Mouse (Mus musculus): Measurements from ENCODE around the gene Tas2r129. TPM values are rescaled to one million over a fixed set of nuclear protein-coding genes. Genes with fewer than 3 reads are reported as not detected.

Gene Tas2r129
- not detected for polyA plus RNA-seq (2014; fragmentation: Illumina TruSeq; extraction: RNeasy Lipid Tissue Mini Kit (QIAGEN cat#74804); ENCODE audit: low read depth, low replicate concordance)

GRCm38 (mm10) chr6:132950802-132951201 lies at the start of gene Tas2r129:
Gene Tas2r129, plus strand, starts transcription at chr6:132951102.

GRCm38 (mm10) chr6:132909351-132909750 lies 41.6 kb upstream of the Tas2r129 start, which contains the start of gene Tas2r125:
Gene Tas2r125, plus strand, starts transcription at chr6:132909651.

GRCm38 (mm10) chr6:132957819-132958218 lies 6.9 kb downstream of the Tas2r129 start, which contains the start of gene Tas2r131:
Gene Tas2r131, minus strand, starts transcription at chr6:132957919.

GRCm38 (mm10) chr6:132980865-132981264 lies 30.0 kb downstream of the Tas2r129 start, which contains the start of gene Tas2r109:
Gene Tas2r109, minus strand, starts transcription at chr6:132980965.

Other genes with a start within 250 kb of the Tas2r129 start
- gene Tas2r122, start 239.2 kb upstream of the Tas2r129 start, polyA plus RNA-seq (2014; fragmentation: Illumina TruSeq; extraction: RNeasy Lipid Tissue Mini Kit (QIAGEN cat#74804); ENCODE audit: low read depth, low replicate concordance): not detected
- gene Tas2r115, start 213.1 kb upstream of the Tas2r129 start, polyA plus RNA-seq (2014; fragmentation: Illumina TruSeq; extraction: RNeasy Lipid Tissue Mini Kit (QIAGEN cat#74804); ENCODE audit: low read depth, low replicate concordance): not detected
- not detected for gene Tas2r124, start 196.4 kb upstream of the Tas2r129 start, polyA plus RNA-seq (2014; fragmentation: Illumina TruSeq; extraction: RNeasy Lipid Tissue Mini Kit (QIAGEN cat#74804); ENCODE audit: low read depth, low replicate concordance)
- not detected for gene Tas2r102, start 189.0 kb upstream of the Tas2r129 start, polyA plus RNA-seq (2014; fragmentation: Illumina TruSeq; extraction: RNeasy Lipid Tissue Mini Kit (QIAGEN cat#74804); ENCODE audit: low read depth, low replicate concordance)
- not detected for gene Tas2r136, start 172.9 kb upstream of the Tas2r129 start, polyA plus RNA-seq (2014; fragmentation: Illumina TruSeq; extraction: RNeasy Lipid Tissue Mini Kit (QIAGEN cat#74804); ENCODE audit: low read depth, low replicate concordance)
- gene Tas2r117, start 148.3 kb upstream of the Tas2r129 start, polyA plus RNA-seq (2014; fragmentation: Illumina TruSeq; extraction: RNeasy Lipid Tissue Mini Kit (QIAGEN cat#74804); ENCODE audit: low read depth, low replicate concordance): not detected
- gene Tas2r123, start 104.0 kb upstream of the Tas2r129 start, polyA plus RNA-seq (2014; fragmentation: Illumina TruSeq; extraction: RNeasy Lipid Tissue Mini Kit (QIAGEN cat#74804); ENCODE audit: low read depth, low replicate concordance): not detected
- gene Tas2r116, start 95.7 kb upstream of the Tas2r129 start, polyA plus RNA-seq (2014; fragmentation: Illumina TruSeq; extraction: RNeasy Lipid Tissue Mini Kit (QIAGEN cat#74804); ENCODE audit: low read depth, low replicate concordance): not detected
- not detected for gene Tas2r110, start 83.1 kb upstream of the Tas2r129 start, polyA plus RNA-seq (2014; fragmentation: Illumina TruSeq; extraction: RNeasy Lipid Tissue Mini Kit (QIAGEN cat#74804); ENCODE audit: low read depth, low replicate concordance)
- not detected for gene Tas2r113, start 58.1 kb upstream of the Tas2r129 start, polyA plus RNA-seq (2014; fragmentation: Illumina TruSeq; extraction: RNeasy Lipid Tissue Mini Kit (QIAGEN cat#74804); ENCODE audit: low read depth, low replicate concordance)
- gene Tas2r125, start 41.5 kb upstream of the Tas2r129 start, polyA plus RNA-seq (2014; fragmentation: Illumina TruSeq; extraction: RNeasy Lipid Tissue Mini Kit (QIAGEN cat#74804); ENCODE audit: low read depth, low replicate concordance): not detected
- not detected for gene Tas2r131, start 6.8 kb downstream of the Tas2r129 start, polyA plus RNA-seq (2014; fragmentation: Illumina TruSeq; extraction: RNeasy Lipid Tissue Mini Kit (QIAGEN cat#74804); ENCODE audit: low read depth, low replicate concordance)
- not detected for gene Tas2r109, start 29.9 kb downstream of the Tas2r129 start, polyA plus RNA-seq (2014; fragmentation: Illumina TruSeq; extraction: RNeasy Lipid Tissue Mini Kit (QIAGEN cat#74804); ENCODE audit: low read depth, low replicate concordance)
- gene Tas2r103, start 86.0 kb downstream of the Tas2r129 start, polyA plus RNA-seq (2014; fragmentation: Illumina TruSeq; extraction: RNeasy Lipid Tissue Mini Kit (QIAGEN cat#74804); ENCODE audit: low read depth, low replicate concordance): not detected
- gene Tas2r140, start 104.7 kb downstream of the Tas2r129 start, polyA plus RNA-seq (2014; fragmentation: Illumina TruSeq; extraction: RNeasy Lipid Tissue Mini Kit (QIAGEN cat#74804); ENCODE audit: low read depth, low replicate concordance): not detected
- gene Smim10l1, start 153.8 kb downstream of the Tas2r129 start, polyA plus RNA-seq (2014; fragmentation: Illumina TruSeq; extraction: RNeasy Lipid Tissue Mini Kit (QIAGEN cat#74804); ENCODE audit: low read depth, low replicate concordance): 546 TPM

Data from adrenal gland, adult 10 weeks (tissue).